Mouse (Mus musculus) small intestine, adult 2 months (tissue): ENCODE results near the gene CN725425. TPM values are rescaled to one million over a fixed set of nuclear protein-coding genes. Genes with fewer than 3 reads are reported as not detected.

Experiments
- H3K27ac ChIP-seq: fragments of 200-500 bp; 2 replicates; pipeline ENCODE4 v1.5.1; 2012; ENCODE audit warnings: low read depth, low read length, control low read depth, inconsistent platforms; ENCODE audit not compliant: insufficient read depth
- H3K27me3 ChIP-seq: fragments of 200-500 bp; 2 replicates; pipeline ENCODE4 v1.6.1; 2012; ENCODE audit warnings: mild to moderate bottlenecking, moderate library complexity, low read length, inconsistent platforms; ENCODE audit not compliant: control insufficient read depth, insufficient read depth
- H3K36me3 ChIP-seq: fragments of 200-500 bp; 2 replicates; pipeline ENCODE4 v1.6.1; 2012; ENCODE audit warnings: mild to moderate bottlenecking, low read length, control low read depth, inconsistent platforms; ENCODE audit not compliant: control insufficient read depth, insufficient read depth
- H3K4me1 ChIP-seq: fragments of 200-500 bp; 2 replicates; pipeline ENCODE4 v1.6.1; 2012; ENCODE audit warnings: low read length, inconsistent platforms, mixed read lengths; ENCODE audit not compliant: control insufficient read depth, insufficient read depth, insufficient read length
- H3K4me3 ChIP-seq: fragments of 200-500 bp; 2 replicates; pipeline ENCODE4 v1.5.1; 2012; ENCODE audit warnings: low read depth, mild to moderate bottlenecking, control low read depth, inconsistent platforms, low read length, moderate library complexity
- CTCF ChIP-seq: fragments of 200-500 bp; IDR thresholded peaks from 2 replicates; pipeline ENCODE4 v1.5.1; 2012; ENCODE audit warnings: low read depth, mild to moderate bottlenecking, control low read depth, inconsistent platforms, low read length, moderate library complexity, mixed read lengths; ENCODE audit not compliant: insufficient replicate concordance, insufficient read length; ENCODE audit errors: extremely low read depth
- POLR2A ChIP-seq: fragments of 200-500 bp; IDR thresholded peaks from 2 replicates; pipeline ENCODE4 v1.6.1; 2012; ENCODE audit warnings: low read depth, mild to moderate bottlenecking, control low read depth, inconsistent platforms, low read length, moderate library complexity
- WGBS: fragments of 180-500 bp; shearing (Covaris S2); methylation state at CpG from one replicate; pipeline ENCODE4 v1.1.7; 2018; 5-methylcytosine and 5-hydroxymethylcytosine counted together
- polyA plus RNA-seq: library from polyadenylated mRNA; depleted of rRNA; stranded (reverse); fragments of >200 nt; gene quantifications from 2 replicates; pipeline ENCODE4 v1.2.3, GENCODE M21; 2012

Gene CN725425
- polyA plus RNA-seq, 1 experiment: not detected

DNA sequence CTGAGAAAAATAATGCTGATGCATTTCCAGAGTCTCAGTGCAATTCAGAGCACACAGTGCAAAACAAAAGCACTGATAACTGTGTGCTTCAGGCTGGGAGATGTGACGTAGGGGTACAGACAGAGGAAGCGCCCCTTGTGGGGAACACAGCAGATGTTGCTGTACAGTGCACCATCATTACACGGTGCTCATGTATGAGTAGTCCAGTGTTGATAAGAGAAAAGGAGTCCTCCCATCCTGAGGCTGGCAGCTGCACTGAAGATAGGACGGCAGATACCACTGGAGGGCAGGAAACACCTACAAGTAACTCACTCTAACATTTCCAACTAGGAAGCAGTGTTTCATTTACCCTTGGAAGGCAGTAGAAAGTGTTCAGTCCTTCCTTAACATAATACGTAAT is 61.3 kb downstream of the CN725425 start:
- no peak overlapping the region for H3K27ac ChIP-seq
- WGBS: 51% methylated on average over 5 of the region's 5 CpGs
- no peaks in the 10 kb centered on the region for H3K4me1 ChIP-seq
- H3K27me3 ChIP-seq: no peaks in the 10 kb centered on the region
- TF ChIP-seq CTCF (no peak), POLR2A (no peak)
- H3K36me3 ChIP-seq: no peaks in the 10 kb centered on the region
- no peak overlapping the region for H3K4me3 ChIP-seq

DNA sequence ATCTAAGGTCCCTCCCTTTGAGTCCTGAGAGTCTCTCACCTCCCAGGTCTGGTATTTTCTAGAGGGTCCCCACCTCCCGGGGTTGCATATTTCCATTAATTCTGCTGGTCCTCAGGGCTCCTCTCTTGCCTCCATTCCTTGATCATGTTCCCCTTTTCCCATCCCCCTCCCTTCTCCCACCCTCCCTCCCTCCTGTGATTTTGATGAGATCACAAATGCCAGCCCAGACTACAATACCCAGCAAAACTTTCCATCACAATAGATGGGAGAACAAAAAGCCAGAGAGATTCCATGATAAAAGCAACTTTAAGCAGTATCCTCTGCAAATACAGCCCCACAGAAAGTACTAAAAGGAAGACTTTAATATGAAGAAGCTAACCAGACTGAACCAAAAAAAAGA is 64.6 kb downstream of the CN725425 start:
- Histone ChIP-seq H3K36me3 (no peaks in the 10 kb centered on the region), H3K4me3 (no peak overlapping the region), H3K27me3 (no peaks in the 10 kb centered on the region), H3K4me1 (no peaks in the 10 kb centered on the region), H3K27ac (no peak overlapping the region)
- 87% methylated on average over 1 of the region's 1 CpGs for WGBS
- TF ChIP-seq CTCF (no peak), POLR2A (no peak)

DNA sequence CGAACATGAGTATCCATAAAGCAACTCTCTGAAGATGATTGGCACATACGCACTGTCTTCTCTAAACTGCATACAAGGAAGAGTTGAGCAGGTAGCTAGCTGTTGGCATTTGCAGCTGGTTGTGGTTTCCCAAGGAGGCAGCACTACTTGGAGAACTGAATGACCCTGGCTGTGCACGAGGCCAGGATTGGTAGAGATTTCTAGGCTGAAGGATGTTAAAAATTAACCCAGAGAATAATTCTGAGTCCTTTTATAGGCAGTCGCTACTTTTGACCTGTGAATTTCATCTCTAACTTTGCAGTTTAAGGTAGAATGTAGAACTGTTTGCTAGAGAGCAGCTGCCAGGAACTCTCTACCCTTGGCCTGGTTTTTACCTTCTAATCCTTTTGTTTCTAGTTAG is 69.2 kb downstream of the CN725425 start:
- Histone ChIP-seq H3K4me3 (no peak overlapping the region), H3K27me3 (no peaks in the 10 kb centered on the region), H3K27ac (no peak overlapping the region), H3K4me1 (no peaks in the 10 kb centered on the region), H3K36me3 (no peaks in the 10 kb centered on the region)
- TF ChIP-seq CTCF: no peak
- no peak for TF ChIP-seq POLR2A
- 30% methylated on average over 4 of the region's 4 CpGs for WGBS

DNA sequence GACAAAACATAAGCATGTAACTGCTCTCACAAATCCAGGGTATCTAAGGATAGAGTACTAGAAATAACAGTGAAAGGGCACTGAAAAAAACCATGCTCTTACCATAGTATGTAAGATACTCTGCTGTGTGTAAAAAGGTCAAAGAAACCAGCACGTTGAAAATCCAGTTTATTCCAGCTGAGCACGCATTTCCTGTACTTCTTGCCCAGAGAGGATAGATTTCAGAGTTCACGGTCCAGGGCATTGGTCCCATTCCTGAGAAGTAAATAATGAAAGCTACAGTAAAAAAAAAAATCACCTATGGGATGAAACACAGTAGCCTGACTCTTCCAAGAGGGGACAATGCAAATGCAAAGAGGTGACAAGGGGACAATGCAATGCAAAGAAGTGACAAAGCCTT is 76.7 kb downstream of the CN725425 start:
- no peak overlapping the region for H3K4me3 ChIP-seq
- H3K27ac ChIP-seq: no peak overlapping the region
- H3K36me3 ChIP-seq: no peaks in the 10 kb centered on the region
- TF ChIP-seq CTCF (no peak), POLR2A (no peak)
- 0 out of 2 replicates have a peak, but pooled peaks cover 2% of the 10 kb centered on the region for H3K4me1 ChIP-seq
- 19% methylated on average over 3 of the region's 3 CpGs for WGBS
- no peaks in the 10 kb centered on the region for H3K27me3 ChIP-seq

DNA sequence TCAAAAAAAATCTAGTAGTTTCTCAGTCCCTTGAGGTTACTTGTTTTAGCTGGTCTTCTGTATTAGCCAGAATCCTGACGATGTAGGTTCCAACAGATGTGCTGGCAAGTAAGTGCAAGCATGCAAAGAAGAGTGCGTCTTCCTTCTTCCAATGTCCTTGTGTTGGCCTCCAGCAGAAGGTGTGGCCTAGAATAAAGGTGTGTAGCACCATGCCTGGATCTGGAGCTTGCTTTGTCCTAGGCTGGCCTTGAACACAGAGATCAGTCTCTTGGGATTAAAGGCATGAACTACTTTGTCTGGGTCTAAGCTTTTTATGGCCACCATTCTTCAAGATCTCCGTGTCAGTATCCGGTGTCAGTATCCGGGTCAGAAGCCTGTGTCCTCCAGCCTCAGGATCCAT is 80.3 kb downstream of the CN725425 start:
- H3K36me3 ChIP-seq: no peaks in the 10 kb centered on the region
- H3K4me1 ChIP-seq: 0 out of 2 replicates have a peak, but pooled peaks cover 2% of the 10 kb centered on the region
- TF ChIP-seq POLR2A (no peak), CTCF (no peak)
- no peak overlapping the region for H3K4me3 ChIP-seq
- WGBS: 91% methylated on average over 5 of the region's 5 CpGs
- no peak overlapping the region for H3K27ac ChIP-seq
- no peaks in the 10 kb centered on the region for H3K27me3 ChIP-seq

DNA sequence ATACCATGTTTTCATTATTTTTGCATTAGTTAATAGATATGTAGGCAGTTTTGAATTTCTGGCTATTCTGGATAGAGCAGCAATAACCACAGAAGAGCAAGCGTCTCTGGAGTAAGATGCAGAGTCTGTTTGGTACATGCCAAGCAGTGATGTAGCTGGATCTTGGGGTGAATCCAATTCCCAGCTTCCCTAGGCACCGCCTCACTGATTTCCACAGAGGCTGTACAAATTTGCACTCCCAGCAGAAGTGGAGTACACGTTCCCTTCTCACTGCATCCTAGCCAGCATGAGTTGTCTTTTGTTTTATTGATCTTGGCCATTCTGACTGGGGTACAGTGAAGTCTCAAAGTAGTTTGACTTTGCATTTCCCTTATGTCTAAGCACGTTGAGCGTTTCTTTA is 82.2 kb downstream of the CN725425 start:
- no peak overlapping the region for H3K4me3 ChIP-seq
- H3K4me1 ChIP-seq: no peaks in the 10 kb centered on the region
- H3K27me3 ChIP-seq: no peaks in the 10 kb centered on the region
- TF ChIP-seq POLR2A (no peak), CTCF (no peak)
- WGBS: 86% methylated on average over 5 of the region's 5 CpGs
- H3K36me3 ChIP-seq: no peaks in the 10 kb centered on the region
- H3K27ac ChIP-seq: no peak overlapping the region

DNA sequence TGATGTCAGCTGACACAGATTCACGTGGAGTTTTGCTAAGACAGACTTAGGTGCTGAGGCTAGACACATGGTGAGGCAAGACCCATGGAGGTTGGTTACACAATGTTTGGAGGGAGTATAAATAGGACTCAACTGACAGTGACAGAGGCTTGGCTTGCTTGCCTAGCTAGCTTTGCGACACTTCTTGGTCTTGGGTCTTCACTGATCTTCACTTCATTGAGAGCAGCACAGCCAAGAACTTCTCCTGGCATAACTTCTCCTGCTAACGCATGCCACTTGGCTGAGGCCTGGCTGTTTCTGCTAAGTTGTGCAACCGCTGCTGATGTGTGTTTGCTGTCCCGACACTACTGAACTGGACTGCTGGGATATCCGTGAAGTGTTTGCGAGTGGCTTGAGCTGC is 83.5 kb downstream of the CN725425 start:
- WGBS: 81% methylated on average over 7 of the region's 7 CpGs
- TF ChIP-seq CTCF (no peak), POLR2A (no peak)
- Histone ChIP-seq H3K27ac (no peak overlapping the region), H3K27me3 (no peaks in the 10 kb centered on the region), H3K4me1 (no peaks in the 10 kb centered on the region), H3K4me3 (no peak overlapping the region), H3K36me3 (no peaks in the 10 kb centered on the region)

DNA sequence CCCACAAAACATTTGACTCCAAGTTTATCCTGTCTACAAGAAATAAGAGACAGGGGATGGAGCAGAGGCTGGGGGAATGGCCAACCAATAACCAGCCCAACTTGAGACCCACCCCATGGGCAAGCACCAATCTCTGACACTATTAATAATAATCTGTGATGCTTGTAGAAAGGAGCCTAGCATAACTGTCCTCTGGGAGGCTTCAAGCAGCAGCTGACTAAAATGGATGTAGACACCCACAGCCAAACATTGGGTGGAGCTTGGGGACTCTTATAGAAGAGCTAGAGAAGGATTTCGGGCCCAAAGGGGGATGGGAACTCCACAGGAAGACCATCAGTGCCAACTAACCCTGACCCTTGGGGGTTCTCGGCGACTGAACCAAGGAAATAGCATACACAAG is 84.1 kb downstream of the CN725425 start:
- no peaks in the 10 kb centered on the region for H3K36me3 ChIP-seq
- 85% methylated on average over 3 of the region's 3 CpGs for WGBS
- no peaks in the 10 kb centered on the region for H3K27me3 ChIP-seq
- no peak for TF ChIP-seq POLR2A
- TF ChIP-seq CTCF: no peak
- no peak overlapping the region for H3K27ac ChIP-seq
- no peaks in the 10 kb centered on the region for H3K4me1 ChIP-seq
- no peak overlapping the region for H3K4me3 ChIP-seq
